Mouse (Mus musculus) B cell, adult (primary cell): ENCODE data around the gene Evi5. TPM values are rescaled to one million over a fixed set of nuclear protein-coding genes. Genes with fewer than 3 reads are reported as not detected.

ENCODE experiments used
- total RNA-seq: library from RNA; stranded (reverse); gene quantifications from 4 replicates; pipeline ENCODE4 v1.2.4, GENCODE M21; 2023; ENCODE audit not compliant: inconsistent age

Gene Evi5
- 14.1 to 23.6 TPM (median 18.7 TPM) in 4 replicates for total RNA-seq

DNA sequence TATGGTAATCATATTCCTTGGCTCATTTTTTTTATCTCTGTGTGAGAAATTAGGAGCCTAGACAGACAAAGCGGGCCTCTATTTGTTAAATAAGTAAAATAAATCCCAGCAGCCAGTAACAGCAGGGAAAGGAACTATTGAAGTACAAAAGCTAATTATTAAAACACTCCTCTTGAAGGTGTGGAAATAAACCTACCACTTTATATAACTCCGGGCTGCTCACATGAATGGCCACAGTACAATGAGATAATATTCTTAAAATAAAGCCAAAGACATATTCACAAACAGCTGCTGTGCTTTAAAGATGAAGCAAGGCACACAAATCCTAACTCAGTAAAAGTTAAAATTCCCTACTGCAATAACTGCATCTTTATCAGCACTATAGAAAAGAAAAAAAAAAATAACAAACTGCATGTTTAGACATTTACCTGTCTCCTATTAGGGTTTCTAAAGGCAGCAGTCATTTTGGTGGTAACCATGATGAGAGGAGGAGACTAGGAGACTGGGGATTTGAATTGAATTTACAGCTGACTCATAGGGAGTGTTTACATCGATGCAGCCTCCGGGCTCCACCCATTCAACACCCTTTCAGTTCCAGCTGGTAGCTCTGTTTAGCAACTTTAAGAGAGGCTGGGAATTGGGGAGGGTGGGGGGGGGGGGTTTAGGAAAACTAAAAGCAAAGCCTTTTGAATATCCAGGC lies at the start of gene Evi5:
Gene Evi5, minus strand, starts transcription at position 547 of the 700 bp plus-strand sequence.

GRCm38 (mm10) chr5:107900206-107901013 lies 25.5 kb upstream of the Evi5 start, which contains the start of gene Rpl5:
Gene Rpl5 (plus strand): TSS chr5:107900502.

GRCm38 (mm10) chr5:107829998-107830560 lies 44.8 kb downstream of the Evi5 start, which contains the start of gene Ube2d2b:
Gene Ube2d2b (plus strand): TSS chr5:107830099.

GRCm38 (mm10) chr5:107725435-107726261 lies 149.3 kb downstream of the Evi5 start, which contains the start of gene Gfi1:
Gene Gfi1 (minus strand): TSS chr5:107726036.

Other genes with a start within 250 kb of the Evi5 start
- gene Gfi1, start 149.1 kb downstream of the Evi5 start, total RNA-seq: 45.2 to 50.2 TPM (median 47.1 TPM) in 4 replicates
- not detected in 4 replicates for gene Ube2d2b, start 45.0 kb downstream of the Evi5 start, total RNA-seq
- gene Rpl5, start 25.4 kb upstream of the Evi5 start, total RNA-seq: 140 to 154 TPM (median 143 TPM) in 4 replicates
- gene Fam69a, start 112.0 kb upstream of the Evi5 start, total RNA-seq: 48.3 to 62.7 TPM (median 54.4 TPM) in 4 replicates
- 70.3 to 81.4 TPM (median 73.1 TPM) in 4 replicates for gene Mtf2, start 190.6 kb upstream of the Evi5 start, total RNA-seq